Mouse (Mus musculus) testis, postnatal 10 days (tissue): ENCODE measurements around the gene Ifit1bl1.
A peak's percentile ranks its signal among the peaks of the same experiment; 100 is the strongest.
"Not testable (repeated sequence)": the region's sequence is repeated elsewhere in the genome, so short reads cannot be mapped to it uniquely, and the experiment has no call there.

Experiments
- DNase-seq: peaks from one replicate; pipeline ENCODE4 v3.0.0; 2021; ENCODE audit warnings: low spot score

Gene Ifit1bl1

DNA sequence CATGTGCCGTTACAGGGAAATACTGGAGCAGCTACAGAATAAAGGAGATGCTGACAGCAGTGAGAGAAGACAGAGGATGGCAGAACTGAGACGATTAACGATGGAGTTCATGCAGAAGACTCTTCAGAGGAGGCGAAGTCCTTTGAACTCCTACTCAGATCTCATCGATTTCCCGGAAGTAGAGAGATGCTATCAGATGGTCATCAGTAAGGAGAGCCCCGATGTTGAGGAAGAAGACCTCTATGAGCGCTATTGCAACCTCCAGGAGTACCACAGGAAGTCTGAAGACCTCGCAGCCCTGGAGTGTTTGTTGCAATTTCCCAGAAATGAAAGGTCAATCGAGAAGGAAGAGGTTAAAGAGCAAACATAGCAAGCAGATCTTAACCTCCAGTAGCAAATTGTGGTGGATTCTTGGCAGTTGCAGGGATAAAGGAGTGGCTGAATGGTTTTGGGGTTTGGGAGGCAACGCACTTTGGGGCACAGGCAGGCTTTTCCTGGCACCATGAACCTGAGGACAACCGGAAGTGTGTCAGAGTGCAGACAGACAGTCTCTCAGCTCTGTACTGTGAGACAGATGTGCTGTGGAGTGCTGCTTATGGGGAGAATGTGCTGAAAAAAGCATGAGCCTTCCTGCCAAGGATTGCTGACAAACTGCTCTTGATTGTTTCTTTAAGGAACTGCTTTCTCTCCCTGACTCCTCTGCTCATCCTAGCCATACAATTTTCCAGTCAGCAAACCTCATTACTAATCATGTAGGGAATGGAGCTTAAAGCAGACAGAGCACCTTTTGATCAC lies 13.7 kb downstream of the Ifit1bl1 start:
- not testable (repeated sequence) for DNase-seq

DNA sequence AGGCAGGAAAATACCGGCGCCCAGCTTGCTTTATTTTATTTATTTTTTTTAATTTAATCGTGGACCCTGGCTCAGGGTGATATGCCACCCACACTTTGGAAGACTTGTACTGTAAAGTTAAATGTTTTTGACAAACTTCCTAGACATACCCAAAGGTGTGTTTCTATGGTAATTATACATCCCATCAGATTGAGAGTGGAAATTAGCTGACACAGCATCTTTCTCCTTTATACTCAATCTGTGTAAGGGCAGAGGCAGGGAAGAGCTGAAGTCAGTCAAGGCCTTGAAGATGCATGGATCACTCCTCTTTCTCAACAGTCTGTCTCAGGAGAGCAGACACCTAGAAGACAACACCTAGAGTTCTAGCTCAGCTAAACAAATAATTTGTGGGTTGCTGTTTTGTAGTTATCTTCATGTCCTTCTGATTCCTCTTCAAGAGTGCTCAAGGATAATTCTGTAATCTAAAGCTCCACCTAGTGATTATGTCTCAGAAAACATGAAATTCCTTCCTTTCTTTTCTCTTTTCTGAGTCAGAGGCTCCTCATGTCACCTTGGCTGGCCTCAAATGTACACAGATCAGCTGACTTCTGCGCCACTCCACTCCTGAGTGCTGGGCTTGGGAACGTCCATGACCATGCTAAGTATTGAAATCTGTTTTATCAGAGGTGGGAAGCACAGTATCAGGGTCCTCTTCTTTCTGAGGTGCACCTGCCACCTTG lies 15.9 kb downstream of the Ifit1bl1 start:
- DNase-seq = not testable (repeated sequence)

DNA sequence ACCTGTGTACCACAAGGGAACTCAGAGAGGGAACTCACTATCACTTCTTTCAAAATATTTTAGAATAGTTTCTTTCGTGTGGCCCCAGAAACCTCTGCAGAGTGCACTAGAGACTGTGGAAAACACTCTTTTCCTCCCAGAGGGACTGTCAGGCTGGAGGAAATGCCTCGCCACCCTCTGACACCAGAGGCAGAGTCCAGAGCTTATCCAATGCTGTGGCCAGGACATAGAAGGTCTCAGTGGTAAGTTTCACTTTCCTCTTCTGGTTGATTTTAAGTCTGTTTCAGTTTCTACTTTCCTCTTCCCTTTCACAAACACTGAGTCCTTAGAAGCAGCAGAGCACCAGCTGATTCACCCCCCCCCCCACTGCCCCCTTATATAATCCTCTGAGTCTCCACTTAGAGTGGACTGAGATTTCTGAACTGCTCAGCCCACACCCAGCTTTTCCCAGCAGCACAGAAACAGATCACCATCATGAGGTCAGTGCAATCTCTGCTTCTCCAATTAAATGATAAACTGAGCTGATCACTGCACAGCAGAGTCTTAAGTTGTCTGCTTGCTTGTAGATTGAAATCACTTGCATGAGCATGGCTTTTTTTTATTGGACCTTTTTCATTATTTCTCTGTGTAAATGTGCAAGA lies 18.5 kb downstream of the Ifit1bl1 start, which contains the start of gene Ifit3:
TSS of gene Ifit3 (plus strand) at position 406 of the 641 bp plus-strand sequence.
- DNase-seq = not testable (repeated sequence)

DNA sequence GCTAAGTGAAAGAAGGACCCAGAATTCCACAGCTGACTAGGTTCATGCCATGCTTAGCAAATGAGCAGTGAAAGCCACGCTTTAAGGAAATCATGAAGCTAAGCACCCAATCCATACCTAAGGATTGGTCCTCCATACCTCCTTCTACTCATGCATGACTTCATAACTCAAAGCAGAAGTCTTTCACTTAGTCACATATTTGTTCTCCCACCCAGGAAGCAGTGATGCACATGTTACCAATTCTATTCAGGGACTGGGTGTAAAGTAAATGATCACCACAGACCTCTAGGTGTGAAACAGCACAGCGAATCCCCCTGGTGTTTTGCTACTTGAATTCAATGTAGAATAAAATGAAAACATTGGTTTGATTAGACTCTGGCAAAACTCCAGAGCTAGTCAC lies 19.1 kb downstream of the Ifit1bl1 start:
- not testable (repeated sequence) for DNase-seq

DNA sequence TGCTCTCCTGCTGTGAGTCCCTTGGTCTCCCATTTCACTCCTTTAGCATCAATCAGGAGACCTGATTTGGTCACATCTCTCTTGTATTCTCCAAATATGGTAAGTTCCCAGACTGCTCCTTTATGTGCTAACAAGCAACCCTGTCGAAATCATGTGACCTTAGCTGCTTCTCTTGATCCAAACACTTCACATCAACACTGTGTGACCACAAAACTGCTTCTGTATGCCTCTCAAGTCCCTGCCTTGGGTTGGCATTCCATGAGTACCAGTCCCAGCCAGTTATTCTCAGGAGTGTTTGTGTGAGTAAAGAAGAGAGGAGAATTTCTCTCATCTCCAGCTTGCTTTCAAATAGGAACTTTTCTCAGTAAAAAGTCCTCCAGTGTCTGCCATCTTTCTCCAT lies 24.6 kb downstream of the Ifit1bl1 start:
- DNase-seq = no peak

DNA sequence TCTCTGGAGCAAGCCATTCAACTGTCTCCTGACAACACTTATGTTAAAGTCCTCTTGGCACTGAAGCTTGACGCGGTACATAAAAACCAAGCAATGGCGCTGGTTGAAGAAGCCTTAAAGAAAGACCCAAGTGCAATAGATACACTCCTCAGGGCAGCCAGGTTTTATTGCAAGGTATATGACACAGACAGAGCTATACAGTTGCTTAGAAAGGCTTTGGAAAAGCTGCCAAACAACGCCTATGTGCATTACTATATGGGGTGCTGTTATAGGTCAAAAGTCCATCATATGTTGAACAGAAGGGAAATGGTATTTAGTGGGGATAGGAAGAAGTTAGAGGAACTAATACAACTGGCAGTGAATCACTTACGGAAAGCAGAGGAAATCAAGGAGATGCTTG lies 28.1 kb downstream of the Ifit1bl1 start:
- no peak for DNase-seq

DNA sequence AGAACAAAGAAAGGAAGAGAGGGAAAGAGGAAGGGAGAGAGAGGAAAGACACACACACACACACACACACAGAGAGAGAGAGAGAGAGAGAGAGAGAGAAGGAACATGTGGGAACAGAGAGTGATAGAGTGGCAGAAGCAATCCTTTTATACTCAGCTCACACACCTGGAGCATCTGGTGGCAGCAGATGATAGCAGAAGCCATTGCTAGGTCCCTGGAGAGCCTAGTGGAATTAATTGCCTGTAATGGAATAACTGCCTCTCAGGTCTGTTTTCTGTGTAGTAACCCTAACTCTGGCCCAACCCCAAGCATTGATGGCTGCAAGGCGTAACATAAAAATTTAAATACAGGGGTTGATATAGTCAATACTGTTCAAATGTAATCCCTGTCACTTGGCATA lies 30.7 kb downstream of the Ifit1bl1 start:
- DNase-seq = no peak

DNA sequence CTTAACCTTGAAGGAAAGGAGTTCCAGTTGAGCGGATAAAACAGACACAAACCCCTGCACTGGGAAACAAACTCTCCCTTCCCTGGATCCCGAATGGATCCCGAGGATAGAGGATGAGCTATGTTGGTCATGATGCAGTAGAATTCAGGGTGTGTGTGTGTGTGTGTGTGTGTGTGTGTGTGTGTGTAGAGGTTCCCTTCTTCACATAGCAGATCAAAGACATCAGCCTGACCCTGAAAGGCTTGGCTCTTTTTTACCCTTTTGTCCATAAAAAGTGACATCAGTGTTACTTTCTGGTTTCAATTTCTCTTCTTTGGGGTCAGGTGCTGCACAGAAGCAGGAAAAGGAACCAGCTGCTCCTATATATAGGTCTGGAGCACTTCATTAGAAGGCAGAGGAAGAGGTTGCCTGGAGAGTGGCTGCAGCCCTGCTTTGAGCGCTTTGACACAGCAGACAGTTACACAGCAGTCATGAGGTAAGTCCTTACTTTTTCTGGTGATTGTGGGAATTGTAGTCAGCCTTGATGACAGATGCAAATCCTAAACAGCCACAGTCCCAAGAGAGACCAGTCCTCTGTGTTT lies 31.8 kb downstream of the Ifit1bl1 start:
- no peak for DNase-seq

DNA sequence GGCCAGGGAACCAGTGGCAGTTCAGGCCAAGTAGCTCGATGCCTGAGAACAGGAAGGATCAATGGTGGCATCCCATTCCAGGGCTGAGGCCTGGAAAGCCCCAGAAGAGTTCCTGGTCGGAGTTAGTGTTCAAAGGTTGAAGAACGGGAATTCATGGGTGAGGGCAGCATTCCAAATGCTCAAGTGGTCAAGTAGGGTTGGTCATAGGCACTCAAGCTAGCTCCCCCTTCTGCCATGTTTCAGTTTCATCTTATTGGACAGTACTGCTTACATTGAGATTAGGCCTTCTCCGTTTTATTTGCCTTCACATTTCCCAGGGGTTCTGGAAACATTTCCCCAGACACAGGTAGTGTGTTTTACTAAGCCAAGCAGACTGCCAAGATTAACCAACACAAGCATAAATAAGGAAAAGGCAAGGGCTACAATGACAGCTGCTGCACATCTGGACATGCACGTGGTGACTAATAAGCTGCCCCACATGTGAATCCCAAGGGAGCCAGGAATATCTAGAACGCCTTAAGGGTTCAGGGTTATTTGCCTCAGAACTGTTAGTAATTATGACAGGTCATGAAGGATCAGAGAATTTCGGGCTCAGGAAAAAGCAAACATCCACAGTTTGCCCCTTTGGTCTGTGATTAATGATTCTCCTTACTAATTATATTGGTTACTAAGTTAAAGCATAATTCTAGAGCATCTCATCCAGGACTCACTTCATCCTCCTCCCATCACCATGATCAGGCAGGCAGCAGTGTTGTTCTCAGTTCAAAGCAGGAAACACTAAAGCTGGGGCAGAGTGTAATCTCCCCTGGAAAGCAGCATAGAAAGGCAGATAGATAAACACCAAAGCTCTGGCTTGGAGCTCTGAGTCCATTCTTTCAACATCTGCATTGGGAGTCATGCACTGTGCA lies 32.5 kb downstream of the Ifit1bl1 start:
- no peak for DNase-seq

DNA sequence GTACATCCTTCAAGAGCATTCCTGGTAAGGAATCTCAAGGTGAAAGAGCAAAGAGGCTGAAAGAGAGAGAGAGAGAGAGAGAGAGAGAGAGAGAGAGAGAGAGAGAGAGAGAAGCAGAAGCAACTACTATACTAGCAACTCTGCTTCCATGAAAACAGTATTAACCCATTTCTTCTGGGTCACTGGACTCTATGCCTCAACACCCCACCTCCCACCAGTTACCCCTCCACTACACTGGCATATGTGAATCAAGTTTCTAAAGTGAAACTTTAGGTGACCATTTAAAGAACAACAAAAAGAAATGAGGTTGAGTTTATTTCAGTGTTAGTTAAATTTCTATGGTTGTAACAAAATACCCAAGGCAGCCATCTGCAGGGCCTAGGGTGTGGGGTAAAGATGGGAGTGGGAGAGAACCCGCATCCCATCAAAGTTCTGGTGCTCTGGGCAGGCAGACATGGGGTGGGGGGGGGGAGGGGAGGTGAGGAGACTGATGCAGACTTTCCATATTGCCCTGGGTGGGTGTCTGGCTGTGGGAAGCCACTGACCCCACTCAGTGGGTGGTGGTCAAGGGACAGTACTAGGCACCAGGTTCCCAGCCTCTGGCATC lies 35.5 kb downstream of the Ifit1bl1 start:
- no peak for DNase-seq

DNA sequence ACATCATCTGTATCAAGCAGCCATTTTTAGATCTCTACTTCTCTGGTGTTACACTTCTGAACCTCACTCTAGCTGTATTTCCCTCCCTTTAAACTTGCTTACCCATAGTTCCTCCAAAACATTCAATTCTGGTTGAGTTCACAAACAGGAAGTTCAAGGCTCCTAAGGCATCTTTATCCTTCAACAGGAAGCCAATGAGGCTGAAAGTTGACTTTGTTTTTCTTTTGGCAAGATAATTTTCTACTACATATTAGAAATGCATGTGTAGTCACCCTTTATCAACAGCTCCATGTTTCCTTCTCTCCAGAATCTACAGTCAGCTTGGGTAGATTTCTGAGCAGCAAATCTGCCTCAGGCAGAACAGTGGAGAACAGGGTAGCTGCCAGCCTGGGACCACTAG lies 39.2 kb downstream of the Ifit1bl1 start:
- no peak for DNase-seq

DNA sequence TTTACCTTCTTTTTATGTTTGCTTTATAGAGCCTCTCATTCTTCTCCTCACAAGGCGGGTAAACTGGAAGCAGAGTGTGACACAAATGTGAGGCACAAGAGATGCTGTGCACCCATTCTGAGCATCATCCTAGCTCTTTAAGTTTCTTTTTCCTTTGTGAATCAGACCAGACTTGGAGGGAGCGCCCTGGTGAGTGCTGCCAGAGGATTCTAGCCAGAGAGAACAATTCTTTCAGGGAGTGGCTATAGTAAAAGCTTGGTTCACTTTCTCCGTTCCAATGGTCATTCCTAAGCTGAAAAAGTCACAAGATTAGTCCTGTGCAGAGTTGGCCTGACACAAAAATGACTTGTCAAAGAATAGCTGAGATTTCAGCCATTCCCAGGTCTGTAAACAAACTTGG lies 45.1 kb downstream of the Ifit1bl1 start:
- no peak for DNase-seq

DNA sequence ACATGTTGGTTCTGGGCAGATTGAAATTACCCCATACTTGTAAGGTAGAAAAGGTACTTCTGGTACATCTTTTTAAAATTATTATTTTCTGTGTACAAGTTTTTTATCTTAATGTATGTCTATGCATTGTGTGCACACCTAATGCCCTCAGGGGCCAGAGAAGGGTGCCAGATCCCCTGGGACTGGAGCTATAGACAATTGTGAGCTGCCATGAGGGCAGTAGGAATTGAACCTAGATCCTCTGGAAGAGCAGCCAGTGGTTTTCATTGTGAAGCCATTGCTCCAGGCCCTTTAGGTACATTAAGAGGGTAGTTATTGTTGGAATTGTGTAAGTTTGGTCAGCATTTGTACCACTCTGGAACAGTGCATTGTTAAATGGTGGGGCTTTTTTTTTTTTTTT lies 47.7 kb downstream of the Ifit1bl1 start:
- no peak for DNase-seq

DNA sequence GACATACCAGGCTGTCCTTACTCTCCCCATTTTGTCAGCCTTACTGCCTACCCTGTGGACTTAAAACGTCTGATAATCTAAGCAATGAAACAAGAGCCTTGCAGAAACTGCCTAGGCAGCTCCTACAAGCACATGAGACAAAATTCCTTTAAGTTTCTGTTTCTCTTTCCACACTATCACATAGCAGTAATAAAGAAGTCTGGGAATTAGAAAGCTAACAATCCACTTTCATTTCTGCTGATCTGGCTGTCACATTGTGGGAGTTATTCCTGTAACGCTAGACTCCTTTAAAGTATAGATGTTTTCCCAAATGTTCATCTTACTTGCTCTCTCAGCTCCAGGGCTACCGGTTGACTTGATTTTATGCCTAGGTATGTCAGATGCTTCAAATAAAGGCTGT lies 48.2 kb downstream of the Ifit1bl1 start:
- no peak for DNase-seq

DNA sequence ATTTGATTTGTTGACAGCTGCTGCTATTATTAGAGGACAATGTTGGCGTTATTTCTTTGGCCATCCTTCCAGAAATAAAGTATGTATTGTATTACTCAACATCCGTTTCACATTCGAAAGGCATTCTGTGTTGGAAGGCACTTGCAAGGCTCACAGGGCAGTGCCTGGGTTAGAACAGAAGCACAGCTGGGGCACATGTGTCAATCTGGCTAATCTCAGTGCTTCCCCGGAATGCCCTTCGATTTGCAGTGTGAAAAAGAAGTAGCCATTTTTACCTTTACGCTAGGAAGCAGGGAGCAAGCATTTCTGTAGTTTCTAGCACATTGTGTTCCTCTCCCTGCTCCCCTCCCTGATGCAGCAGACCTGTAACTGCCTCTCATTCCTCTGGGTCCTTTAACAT lies 48.7 kb downstream of the Ifit1bl1 start:
- DNase-seq = no peak

DNA sequence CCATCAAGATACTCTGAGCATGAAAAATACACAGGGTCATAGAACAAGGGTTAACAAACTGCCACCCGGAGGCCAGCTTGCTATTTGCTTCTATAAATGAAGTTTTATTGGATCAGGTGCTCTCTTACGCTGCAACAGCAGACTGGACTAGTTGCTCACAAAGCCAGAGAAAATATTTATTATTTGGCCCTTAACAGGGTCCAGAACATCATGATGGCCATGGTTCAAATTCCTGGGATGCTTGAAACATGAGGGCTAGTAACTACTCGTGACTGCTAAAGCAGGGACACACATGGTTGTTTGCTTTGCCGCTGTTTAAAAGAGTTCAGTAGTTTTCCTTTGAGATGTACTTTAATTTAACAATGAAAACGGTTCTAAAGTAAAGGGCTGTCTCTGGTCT lies 49.8 kb downstream of the Ifit1bl1 start:
- no peak for DNase-seq

DNA sequence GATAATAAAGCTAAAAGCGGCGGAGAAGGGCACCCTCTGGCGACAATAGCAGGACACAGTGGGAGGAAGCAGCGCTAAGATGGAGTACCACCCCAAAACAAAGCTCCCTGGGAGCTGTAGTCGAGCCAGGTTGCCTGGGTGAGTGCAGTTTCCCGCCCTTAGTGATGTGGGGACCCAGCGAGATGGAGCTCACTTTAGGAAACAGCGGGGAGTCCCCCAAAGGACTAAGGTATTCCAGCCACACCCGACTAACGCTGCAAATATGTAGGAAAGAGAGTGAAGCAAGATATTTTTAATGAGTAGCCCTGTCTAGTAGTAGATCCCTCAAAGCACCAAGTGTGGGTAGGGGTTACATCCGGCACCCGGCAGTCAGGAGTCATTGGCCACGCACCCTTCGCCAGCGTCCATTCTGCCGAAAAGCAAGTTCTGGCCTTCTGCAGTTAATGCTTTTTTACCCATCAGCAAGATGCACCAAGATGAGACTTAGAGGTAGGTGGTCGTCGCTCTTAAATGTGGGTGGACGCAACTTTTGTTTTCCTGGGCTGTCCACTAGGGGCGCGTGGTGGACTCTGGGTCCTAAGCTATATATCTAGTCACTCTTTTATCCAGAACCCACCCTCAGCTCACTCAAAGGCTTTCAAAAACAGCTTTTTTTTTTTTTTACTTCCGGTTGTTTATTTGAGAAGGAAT lies 51.1 kb downstream of the Ifit1bl1 start, which contains the start of gene Ifit2:
TSS of gene Ifit2 (plus strand) at position 161 of the 690 bp plus-strand sequence.
- DNase-seq = peak; percentile 71

DNA sequence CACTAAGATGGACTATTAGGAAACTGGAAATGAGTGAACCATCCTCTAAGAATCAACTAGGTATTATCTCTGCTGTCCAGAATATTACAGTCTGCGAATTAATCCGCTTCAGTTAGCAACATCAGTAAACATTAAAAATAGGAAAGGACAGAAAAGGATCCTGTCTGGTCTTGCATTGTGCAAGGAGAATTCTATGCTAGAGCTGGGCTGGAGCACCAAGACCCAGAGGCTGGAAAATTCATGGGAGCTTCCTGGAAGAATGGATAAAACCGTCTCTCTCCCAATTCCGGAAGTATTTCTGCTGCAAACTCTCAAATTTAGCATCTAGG lies 51.6 kb downstream of the Ifit1bl1 start:
- no peak for DNase-seq

DNA sequence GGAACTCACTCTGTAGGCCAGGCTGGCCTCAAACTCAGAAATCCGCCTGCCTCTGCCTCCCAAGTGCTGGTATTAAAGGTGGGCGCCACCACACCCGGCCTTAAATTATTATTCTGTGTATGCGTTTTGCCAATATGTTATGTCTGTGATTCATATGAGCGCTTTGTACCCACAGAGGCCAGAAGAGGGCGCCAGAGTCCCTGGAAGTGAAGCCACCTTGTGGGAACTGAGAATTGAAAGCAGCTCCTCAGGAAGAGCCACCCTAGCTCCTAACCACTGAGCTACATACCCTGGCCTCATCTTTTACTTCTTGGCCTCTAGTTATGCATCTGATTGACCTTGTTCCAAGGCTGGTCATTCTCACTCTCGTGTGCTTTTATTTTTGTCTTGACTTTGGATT lies 53.8 kb downstream of the Ifit1bl1 start:
- peak; percentile 87 for DNase-seq

DNA sequence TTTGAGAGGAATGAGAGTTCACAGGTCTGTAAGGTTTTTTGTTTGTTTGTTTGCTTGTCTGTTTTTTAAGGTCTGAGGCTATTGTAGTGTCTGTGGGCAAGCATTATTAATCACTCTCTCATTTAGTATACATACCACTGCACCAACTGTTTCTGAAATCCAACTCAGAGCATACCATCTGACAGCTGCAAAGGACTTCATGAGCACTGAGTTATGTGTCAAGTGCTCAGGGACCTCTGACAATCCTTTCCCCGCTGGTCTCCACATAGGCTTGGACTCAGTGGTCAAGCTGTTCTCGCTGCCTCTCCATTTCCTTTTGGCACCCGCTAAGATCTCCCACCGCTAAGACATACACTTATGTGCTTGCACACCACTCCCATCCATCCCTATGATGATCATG lies 55.5 kb downstream of the Ifit1bl1 start:
- DNase-seq = no peak
